Mouse (Mus musculus): ENCODE measurements around the gene Scrn1. TPM values are rescaled to one million over a fixed set of nuclear protein-coding genes. Genes with fewer than 3 reads are reported as not detected.

Scrn1 gene
- total RNA-seq, 2 experiments from 2014 or later = 18.1 to 27.5 TPM

- no peak for DNase-seq
Observed at GRCm38 (mm10) chr6:54530182-54530581, 36.1 kb downstream of the Scrn1 start.

DNA sequence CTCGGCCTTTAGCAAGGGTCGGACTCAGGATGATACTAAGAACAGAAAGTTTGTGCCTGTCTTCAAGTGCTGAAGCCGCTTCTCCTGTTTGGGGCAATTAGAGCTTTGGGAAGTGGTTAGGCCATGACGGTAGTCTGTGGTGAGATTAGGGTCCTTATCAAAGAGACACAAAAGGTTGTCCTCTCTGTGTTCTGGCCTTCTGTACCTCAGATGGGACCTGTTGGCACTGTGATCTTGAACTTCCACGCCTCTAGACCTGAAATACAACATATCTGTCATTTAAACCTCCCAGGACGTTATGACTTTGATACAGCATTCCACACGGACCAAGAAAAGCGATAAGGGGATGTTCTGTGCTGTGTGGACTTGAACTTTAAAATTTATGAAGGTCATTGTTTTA, 37.6 kb downstream of the Scrn1 start:
- DNase-seq = no peak

GRCm38 (mm10) chr6:54518758-54519157, 47.5 kb downstream of the Scrn1 start:
- DNase-seq = no peak

DNA sequence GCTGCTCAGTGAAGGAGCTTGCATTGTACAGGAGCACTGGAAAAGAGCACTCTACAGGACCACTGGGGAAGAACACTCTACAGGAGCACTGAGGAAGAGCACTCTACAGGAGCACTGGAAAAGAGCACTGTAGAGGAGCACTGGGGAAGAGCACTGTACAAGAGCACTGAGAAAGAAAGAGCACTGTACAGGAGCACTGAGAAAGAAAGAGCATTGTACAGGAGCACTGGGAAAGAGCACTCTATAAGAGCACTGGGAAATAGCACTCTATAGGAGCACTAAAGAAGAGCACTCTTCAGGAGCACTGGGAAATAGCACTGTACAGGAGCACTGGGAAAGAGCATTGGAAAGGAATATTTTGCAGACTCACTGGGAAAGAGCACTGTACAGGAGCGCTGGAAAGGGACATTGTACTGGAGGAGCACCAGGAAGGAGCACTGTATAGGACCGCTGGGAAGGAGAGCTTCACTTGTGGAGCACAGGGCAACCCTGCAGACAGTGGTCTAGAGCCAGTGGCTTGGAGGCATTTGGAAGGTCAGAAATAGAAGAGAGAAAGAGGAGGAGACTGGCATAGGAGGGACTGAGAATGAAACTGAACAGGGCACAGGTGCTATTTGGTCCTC, 49.7 kb downstream of the Scrn1 start:
- no peak for DNase-seq

DNA sequence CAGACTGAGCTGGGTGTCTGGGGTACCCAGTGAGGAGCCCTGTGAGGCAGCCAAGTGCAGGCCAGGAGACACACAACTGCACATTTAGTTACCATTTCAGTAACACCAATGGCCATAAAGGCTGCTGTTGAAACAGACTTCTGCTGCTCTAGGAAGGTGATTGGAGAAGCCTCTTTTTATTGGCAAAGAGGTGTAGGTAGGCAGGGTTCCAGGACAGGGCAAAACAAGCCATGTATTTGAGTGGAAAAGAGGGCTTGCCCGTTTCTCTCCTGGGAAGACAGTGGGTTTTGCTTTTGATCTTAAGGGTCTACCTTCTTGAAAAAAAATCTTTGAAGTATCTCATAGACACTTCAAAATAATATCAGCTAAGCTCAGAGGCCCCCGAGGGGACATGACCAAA, 54.0 kb downstream of the Scrn1 start:
- no peak for DNase-seq

GRCm38 (mm10) chr6:54509264-54509663, 57.0 kb downstream of the Scrn1 start:
- DNase-seq = no peak

DNA sequence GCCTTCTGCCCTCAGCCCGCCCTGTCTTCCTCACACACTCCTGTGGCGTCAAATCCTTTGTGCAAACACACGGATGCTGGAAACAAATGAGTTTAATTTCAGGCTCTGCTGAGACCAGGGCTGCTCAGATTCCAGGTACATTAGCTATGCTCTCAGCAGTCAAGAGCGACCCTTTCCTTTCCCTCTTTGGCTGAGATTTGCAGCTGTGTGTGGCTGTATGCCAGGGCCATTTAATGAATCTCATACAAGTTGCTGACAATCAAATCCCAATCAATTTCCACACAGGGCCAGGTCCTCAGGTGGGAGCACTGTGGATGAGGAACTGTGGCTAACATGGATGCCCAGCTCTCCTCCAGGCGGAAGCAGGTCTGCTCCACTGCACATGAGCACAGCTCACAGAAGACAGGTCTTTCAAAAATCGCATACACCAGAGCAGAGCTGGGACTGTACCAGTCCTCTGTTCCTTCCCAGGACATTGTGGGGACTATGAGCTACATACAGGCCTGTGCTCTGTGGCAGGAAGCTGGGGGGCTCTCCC, 58.0 kb downstream of the Scrn1 start:
- DNase-seq = no peak

DNA sequence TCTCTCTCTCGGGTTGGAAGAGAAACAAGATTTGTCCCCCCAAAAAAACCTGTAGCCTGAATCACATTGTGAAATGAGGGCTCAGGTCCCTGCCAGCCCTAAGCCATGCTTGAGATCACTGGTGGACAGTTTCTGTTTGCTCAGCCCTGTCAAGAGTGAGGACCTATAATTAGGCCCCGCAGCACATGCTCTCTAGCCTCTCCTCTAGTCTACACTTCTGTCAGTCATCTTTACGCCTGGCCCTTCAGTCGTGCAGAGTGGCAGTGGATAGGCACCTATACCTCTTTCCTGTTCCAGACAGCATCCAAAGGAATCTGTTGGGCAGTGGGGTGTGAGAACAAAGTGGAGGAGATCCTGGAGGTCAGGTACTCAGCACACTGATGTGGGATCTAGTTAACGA, 58.5 kb downstream of the Scrn1 start:
- DNase-seq = no peak

DNA sequence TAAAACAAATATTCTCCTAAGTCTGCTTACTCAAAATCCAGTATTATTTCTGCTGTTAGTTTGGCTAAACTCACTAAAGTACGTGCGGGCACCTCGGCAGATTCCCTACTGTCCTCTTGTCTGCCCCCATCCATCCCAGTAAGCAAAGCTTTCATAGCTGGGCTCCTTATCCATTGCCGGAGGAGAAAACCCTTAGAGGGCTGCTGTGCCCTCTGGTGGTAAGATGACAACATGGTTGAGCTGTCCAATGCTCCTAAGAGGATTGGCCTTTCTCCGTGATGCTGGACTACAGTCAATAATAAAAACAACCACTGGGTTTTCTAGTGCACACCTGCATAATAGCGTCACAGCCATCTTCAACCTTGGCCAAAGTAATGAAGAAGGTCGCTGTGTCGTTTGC, 59.3 kb downstream of the Scrn1 start:
- DNase-seq = peak; percentile 72

DNA sequence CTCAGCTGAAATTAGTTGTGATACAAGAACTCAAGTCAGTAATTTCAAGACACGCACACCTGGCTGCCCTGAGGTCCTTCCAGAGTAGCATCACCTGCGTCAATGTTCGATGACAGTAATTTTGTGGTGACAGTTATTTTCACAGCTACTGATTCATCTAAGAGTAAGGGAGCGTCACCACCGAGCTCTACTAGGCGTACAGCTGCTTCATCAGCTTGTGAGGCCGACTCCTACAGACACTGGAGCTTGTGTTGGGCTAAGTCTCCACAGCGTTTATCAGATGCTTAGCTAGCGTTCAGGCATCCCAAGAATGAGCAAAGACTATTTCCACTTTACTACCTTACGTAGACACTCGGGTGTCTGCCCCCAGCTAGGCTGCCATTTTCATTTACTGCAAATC, 60.0 kb downstream of the Scrn1 start:
- no peak for DNase-seq

- DNase-seq = peak; percentile 59
Observed at GRCm38 (mm10) chr6:54502661-54503115, 63.6 kb downstream of the Scrn1 start.

DNA sequence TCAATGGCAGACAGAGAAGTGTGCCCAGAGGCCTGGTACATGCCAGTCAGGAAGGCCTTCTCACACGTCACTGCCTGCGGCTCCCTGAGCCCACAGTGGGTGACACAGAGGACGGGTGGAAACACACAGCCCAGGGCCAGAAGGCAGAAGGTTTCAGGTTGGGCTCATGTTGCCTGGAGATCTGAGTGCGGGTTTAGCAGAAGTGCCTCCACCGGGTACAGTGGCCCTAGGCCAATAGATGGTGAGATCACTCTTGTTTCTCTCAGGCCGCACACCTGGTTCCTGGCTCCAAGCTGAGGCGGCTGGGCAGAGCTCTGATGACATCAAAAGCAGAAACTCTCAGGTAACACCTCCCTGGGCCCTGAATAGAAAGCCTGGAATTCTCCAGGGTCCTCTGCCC, 70.1 kb downstream of the Scrn1 start:
- DNase-seq = no peak

- DNase-seq = peak; percentile 41
Observed at GRCm38 (mm10) chr6:54494612-54495398, 71.5 kb downstream of the Scrn1 start.

DNA sequence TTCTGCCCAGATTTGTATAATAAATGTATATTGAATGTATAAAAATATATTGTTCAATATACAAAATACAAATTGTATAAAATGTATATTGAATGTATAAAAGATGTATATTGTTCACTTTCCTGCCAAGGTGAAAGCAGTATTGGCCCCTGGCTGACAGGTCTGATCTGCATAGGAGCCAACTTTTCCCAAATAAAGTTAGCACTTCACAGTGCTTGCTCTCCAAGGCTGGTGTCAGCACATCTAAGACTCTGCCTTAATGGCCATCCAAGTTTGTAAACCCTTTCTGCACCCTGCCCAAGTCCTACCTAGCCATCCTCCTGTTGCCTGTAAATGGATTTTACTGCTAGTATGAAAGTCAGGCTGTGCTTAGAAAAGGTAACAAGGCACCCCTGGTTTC, 72.2 kb downstream of the Scrn1 start:
- no peak for DNase-seq

DNA sequence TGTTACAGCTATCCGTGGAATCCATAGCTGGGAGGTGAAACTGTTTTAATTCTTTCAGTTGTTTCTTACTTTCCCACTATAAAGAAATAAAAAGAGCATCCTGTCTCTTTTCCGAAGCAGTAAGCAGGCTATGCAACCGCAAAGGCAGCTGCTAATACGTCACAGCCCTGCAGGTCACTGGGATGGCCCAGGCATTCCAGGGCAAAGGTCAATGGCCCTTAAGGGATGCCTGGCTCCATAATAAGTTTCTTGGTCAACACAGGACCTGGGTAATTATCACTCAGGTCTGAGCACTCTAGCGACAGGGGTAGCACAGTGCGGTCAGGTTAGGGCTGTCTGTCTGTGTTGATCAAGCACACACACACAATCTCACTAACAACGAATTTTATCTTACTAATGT, 75.2 kb downstream of the Scrn1 start:
- DNase-seq = no peak

DNA sequence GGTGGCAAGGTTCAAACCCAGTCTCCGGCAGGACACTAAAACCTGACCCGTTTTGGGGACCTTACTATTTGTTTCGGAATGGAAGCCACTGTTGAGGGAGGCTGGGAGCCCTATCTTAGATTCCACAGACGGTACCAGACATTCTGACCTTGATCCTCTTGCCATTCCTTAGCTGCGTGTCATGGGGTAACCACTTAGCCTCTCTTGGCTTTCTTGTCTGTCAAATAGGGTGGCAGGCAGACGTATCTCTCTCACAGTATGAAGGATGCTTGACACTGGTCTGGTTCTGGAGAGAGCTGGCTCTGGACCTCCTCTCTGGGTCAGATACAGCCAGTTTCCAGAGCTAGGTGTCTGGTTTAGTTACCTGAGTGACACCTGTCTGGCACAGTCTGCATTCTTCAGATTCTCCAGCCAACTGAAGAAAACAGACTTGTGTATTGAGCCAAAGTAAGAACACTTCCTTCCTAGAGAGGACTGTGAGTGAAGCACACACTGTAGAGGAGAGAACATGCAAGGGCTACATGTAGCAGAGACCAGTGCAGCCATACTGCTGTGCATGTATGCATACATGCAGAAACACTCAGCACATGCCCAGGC, 80.2 kb downstream of the Scrn1 start:
- no peak for DNase-seq

DNA sequence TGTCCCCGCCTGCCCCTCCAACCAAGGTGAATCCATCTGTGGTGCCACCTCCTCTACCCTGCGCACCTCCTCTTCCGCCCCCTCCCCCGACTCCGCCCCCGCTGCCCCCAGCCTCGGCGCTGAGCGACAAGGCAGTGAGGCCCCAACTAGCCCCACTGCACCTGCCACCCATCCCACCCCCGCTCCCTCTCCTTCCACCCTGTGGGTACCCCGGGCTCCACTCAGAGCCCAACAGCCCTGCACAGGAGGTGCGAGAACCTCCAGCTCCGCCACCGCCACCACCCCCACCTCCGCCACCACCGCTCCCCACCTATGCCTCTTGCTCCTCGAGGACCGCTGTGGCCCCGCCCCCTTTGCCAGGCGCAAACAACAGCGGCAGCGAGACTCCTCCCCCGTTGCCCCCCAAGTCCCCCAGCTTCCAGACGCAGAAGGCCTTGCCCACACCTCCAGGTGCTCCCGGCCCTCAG, 80.8 kb downstream of the Scrn1 start:
- peak; percentile 16 for DNase-seq

DNA sequence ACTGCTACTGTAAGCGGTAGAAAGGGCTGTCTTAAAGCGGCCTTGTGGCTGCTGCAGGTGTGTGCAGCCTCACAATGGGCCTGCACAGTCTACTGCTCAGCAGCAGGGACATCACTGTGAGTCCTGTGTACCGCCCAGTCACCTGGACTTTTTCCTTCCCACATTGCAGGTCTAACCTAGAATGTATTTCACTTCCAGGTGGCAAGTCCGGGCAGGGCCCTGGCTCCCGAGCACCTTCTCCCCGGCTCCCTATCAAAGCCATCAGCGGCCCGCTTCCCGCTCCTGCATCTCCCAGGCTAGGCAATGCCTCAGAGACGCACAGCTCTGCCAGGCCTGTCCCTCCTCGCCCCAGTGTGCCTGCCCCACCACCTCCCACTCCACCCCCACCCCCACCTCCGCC, 81.3 kb downstream of the Scrn1 start:
- DNase-seq = no peak

DNA sequence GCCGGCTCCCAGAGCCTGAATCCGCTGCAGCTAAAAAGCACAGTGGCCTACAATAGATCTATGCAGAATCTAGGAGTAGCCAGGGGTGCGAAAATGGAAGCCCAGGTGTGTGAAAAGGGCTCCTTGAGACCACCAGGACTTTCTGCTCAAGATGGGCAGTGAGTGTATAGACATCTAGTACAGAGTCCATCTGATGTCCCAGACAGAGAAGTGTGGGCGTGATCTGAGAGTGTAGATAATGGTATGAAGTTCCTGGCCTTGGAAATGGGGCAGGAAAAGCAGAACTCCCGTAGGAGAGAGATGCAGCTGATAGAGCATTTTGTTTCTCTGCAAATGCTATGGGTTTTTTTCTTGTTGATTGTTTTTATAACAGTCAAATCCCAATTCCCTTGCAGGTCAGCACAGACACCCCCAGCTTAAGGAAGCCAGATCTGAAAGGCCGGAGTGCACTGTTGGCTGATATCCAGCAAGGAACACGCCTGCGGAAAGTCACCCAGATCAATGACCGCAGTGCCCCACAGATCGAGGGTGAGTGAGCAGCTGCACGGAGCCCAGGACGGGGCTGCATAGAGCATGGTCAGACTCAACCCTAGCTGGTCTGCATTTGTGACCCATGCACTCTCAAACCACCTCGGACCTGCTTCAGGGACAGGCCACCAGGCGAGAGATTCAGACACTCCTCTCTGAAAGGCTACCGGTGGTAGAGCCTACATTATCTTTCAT, 84.7 kb downstream of the Scrn1 start:
- no peak for DNase-seq

- peak; percentile 39 for DNase-seq
Observed at GRCm38 (mm10) chr6:54478646-54479324, 87.5 kb downstream of the Scrn1 start.

GRCm38 (mm10) chr6:54475926-54476667, 90.2 kb downstream of the Scrn1 start:
- DNase-seq = no peak

Data from adrenal gland, postnatal 10 days (tissue).